In the genomic region with DNA sequence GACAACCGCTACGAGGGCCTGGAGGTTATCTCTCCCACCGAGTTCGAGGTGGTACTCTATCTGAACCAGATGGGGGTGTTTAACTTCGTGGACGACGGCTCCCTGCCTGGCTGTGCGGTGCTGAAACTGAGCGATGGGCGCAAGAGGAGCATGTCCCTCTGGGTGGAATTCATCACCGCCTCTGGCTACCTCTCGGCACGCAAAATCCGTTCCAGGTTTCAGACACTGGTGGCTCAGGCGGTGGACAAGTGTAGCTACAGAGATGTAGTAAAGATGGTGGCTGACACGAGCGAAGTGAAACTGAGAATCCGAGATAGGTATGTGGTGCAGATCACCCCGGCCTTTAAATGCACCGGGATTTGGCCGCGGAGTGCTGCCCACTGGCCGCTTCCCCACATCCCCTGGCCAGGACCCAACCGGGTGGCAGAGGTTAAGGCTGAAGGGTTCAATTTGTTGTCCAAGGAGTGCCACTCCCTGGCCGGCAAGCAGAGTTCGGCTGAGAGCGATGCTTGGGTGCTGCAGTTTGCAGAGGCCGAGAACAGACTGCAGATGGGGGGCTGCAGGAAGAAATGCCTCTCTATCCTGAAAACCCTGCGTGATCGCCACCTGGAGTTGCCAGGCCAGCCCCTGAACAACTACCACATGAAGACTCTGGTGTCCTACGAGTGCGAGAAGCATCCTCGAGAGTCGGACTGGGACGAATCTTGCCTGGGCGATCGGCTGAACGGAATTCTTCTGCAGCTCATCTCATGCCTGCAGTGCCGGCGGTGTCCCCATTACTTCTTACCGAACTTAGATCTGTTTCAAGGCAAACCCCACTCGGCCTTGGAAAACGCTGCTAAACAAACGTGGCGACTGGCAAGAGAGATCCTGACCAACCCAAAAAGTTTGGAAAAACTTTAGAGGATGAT, we compare ENCODE assay signal across 9 mouse cellular contexts. TPM values are rescaled to one million over a fixed set of nuclear protein-coding genes. Genes with fewer than 3 reads are reported as not detected.
DNase-seq lines count a peak whose midpoint lies in the region; ATAC-seq and TF ChIP-seq lines count a peak whose summit lies in the region.
"Had no signal": no experiment of that assay in that cellular context is flagged by ENCODE, and none has a peak within 500 bp of the region (broad histone marks: within the 10 kb centered on the region; RNA-seq: fewer than 3 reads in every experiment).

No protein-coding gene starts in this region.

- peaks cover 13% of the 10 kb centered on the region for H3K27me3 ChIP-seq in ES-Bruce4 (ENCODE audit: control insufficient read depth, insufficient read depth, low read length, poor library complexity, severe bottlenecking)
- H3K27me3 ChIP-seq in embryonic facial prominence, embryonic 12.5 days = peaks cover 7% of the 10 kb centered on the region; the same call in 1 of the 2 replicates
- H3K27me3 ChIP-seq in heart, postnatal 0 days (ENCODE audit: control insufficient read depth, insufficient read depth, low read length) = peaks cover 76% of the 10 kb centered on the region
- H3K27me3 ChIP-seq in limb, embryonic 13.5 days = peaks cover 30% of the 10 kb centered on the region

- peak overlapping the region; percentile 78 for H3K4me2 ChIP-seq in embryonic facial prominence, embryonic 12.5 days (replicated peaks)
- H3K4me2 ChIP-seq in heart, postnatal 0 days (ENCODE audit: low read depth, low read length) = peak overlapping the region; percentile 69
- peak overlapping the region; percentile 78 for H3K4me2 ChIP-seq in limb, embryonic 13.5 days (replicated peaks)

- peak; percentile 50 for DNase-seq in ZHBTc4 (ENCODE audit: low read depth, low spot score)
- no peak for DNase-seq in heart, postnatal 0 days (ENCODE audit: low spot score)
- peak; percentile 19 for DNase-seq in naive thymus-derived CD4-positive, alpha-beta T cell, adult 2 months (ENCODE audit: low read depth)
- DNase-seq in left cerebral cortex, adult 11 months (ENCODE audit: low spot score) = no peak
- no peak for DNase-seq in thymus, postnatal 10 days (ENCODE audit: low spot score in 2 of 2)

- no peak overlapping the region for H3K27ac ChIP-seq in ES-Bruce4 (ENCODE audit: insufficient read depth, low read length)
- H3K27ac ChIP-seq in embryonic facial prominence, embryonic 12.5 days = peak overlapping the region; percentile 92
- no peak overlapping the region for H3K27ac ChIP-seq in heart, postnatal 0 days (ENCODE audit: low read depth)
- H3K27ac ChIP-seq in limb, embryonic 13.5 days = peak overlapping the region; percentile 88

- H3K9ac ChIP-seq in ES-Bruce4 (ENCODE audit: low read depth, poor library complexity, severe bottlenecking) = no peak overlapping the region
- H3K9ac ChIP-seq in embryonic facial prominence, embryonic 12.5 days = peak overlapping the region; percentile 89
- H3K9ac ChIP-seq in heart, postnatal 0 days (replicated peaks; ENCODE audit: low read depth, low read length) = no peak overlapping the region; the same call in 1 of the 2 replicates
- peak overlapping the region; percentile 96 for H3K9ac ChIP-seq in limb, embryonic 13.5 days

- no peaks in the 10 kb centered on the region; the same call in 1 of the 2 replicates for H3K9me3 ChIP-seq in ES-Bruce4 (replicated peaks; ENCODE audit: control insufficient read depth, insufficient read depth, low read length, poor library complexity, severe bottlenecking)
- H3K9me3 ChIP-seq in embryonic facial prominence, embryonic 12.5 days = no peaks in the 10 kb centered on the region
- H3K9me3 ChIP-seq in heart, postnatal 0 days (replicated peaks; ENCODE audit: control insufficient read depth, low read length) = no peaks in the 10 kb centered on the region; the same call in 1 of the 2 replicates
- no peaks in the 10 kb centered on the region for H3K9me3 ChIP-seq in limb, embryonic 13.5 days

- no peaks in the 10 kb centered on the region for H3K36me3 ChIP-seq in ES-Bruce4 (ENCODE audit: control insufficient read depth, insufficient read depth, low read length, poor library complexity, severe bottlenecking)
- H3K36me3 ChIP-seq in embryonic facial prominence, embryonic 12.5 days = no peaks in the 10 kb centered on the region
- no peaks in the 10 kb centered on the region; the same call in 1 of the 2 replicates for H3K36me3 ChIP-seq in heart, postnatal 0 days (replicated peaks; ENCODE audit: control insufficient read depth, insufficient read depth, low read length)
- no peaks in the 10 kb centered on the region for H3K36me3 ChIP-seq in limb, embryonic 13.5 days

- TF ChIP-seq EP300 in ES-Bruce4 (IDR thresholded peaks at IDR 0.05; ENCODE audit: insufficient read depth, low read depth, low read length) = no peak
- no peak for TF ChIP-seq EP300 in heart, postnatal 0 days (IDR thresholded peaks at IDR 0.05; ENCODE audit: low read depth)

- no peak for TF ChIP-seq CTCF in ES-Bruce4 (IDR thresholded peaks at IDR 0.05; ENCODE audit: low read depth, low read length)
- no peak for TF ChIP-seq CTCF in heart, postnatal 0 days (IDR thresholded peaks at IDR 0.05; ENCODE audit: low read depth)

- no peak for TF ChIP-seq POLR2A in ES-Bruce4 (IDR thresholded peaks at IDR 0.05; ENCODE audit: insufficient read depth, low read length)

- H3K4me3 ChIP-seq in ES-Bruce4 (ENCODE audit: low read depth, low read length) = peak overlapping the region; percentile 30
- peak overlapping the region; percentile 58 for H3K4me3 ChIP-seq in embryonic facial prominence, embryonic 12.5 days
- H3K4me3 ChIP-seq in heart, postnatal 0 days (ENCODE audit: low read depth, low read length) = peak overlapping the region; percentile 49
- H3K4me3 ChIP-seq in limb, embryonic 13.5 days = peak overlapping the region; percentile 65
- H3K4me3 ChIP-seq: erythroblast, embryonic 14.5 days had no signal

- under 1% methylated on average over 45 of the region's 45 CpGs for WGBS in embryonic facial prominence, embryonic 12.5 days
- 29% methylated on average over 45 of the region's 45 CpGs for WGBS in heart, postnatal 0 days
- 1% methylated on average over 45 of the region's 45 CpGs for WGBS in limb, embryonic 13.5 days

- no peaks in the 10 kb centered on the region for H3K4me1 ChIP-seq in ES-Bruce4 (ENCODE audit: control insufficient read depth, insufficient read depth, low read length)
- H3K4me1 ChIP-seq in embryonic facial prominence, embryonic 12.5 days = peaks cover 17% of the 10 kb centered on the region; the same call in 1 of the 2 replicates
- peaks cover 7% of the 10 kb centered on the region; the same call in 1 of the 2 replicates for H3K4me1 ChIP-seq in heart, postnatal 0 days (ENCODE audit: control insufficient read depth, insufficient read depth)
- H3K4me1 ChIP-seq in limb, embryonic 13.5 days = peaks cover 41% of the 10 kb centered on the region

- ATAC-seq in embryonic facial prominence, embryonic 12.5 days (ENCODE audit: insufficient number of reproducible peaks, insufficient read depth, low FRiP score, low TSS enrichment) = 0 out of 2 replicates have a peak, but pooled peaks have one; percentile 5
- ATAC-seq in heart, postnatal 0 days (ENCODE audit: insufficient read depth, low read depth) = no peak
- no peak for ATAC-seq in limb, embryonic 13.5 days (ENCODE audit: low FRiP score, low read depth)

RNA-seq across cellular contexts. Expression of gene Mab21l1, which starts 1.1 kb away (rescaled TPM):
- polyA plus RNA-seq in ES-Bruce4 (2011; ENCODE audit: insufficient read depth, insufficient read length, low read depth, missing spikeins) = not detected in 2 replicates
- polyA plus RNA-seq in embryonic facial prominence, embryonic 12.5 days (2016; fragmentation: Nextera tagmentation; extraction: Ambion mirVana) = 70.0 and 78.4 TPM in 2 replicates
- not detected in 2 replicates for total RNA-seq in heart, postnatal 0 days (2014; rRNA removed; ENCODE audit: low replicate concordance)
- polyA plus RNA-seq in heart, postnatal 0 days (2015; fragmentation: Nextera tagmentation; extraction: Ambion mirVana) = 0.27 and 0.33 TPM in 2 replicates
- polyA plus RNA-seq in limb, embryonic 13.5 days (2015; fragmentation: Nextera tagmentation; extraction: Ambion mirVana) = 44.2 and 46.8 TPM in 2 replicates
- polyA plus RNA-seq: erythroblast, embryonic 14.5 days had no signal

Comparison
In these comparisons a context has a peak if more than half of its experiments do, and no peak if none do; other contexts are left out.
1. H3K27ac ChIP-seq: peak in embryonic facial prominence, embryonic 12.5 days (single experiment) and limb, embryonic 13.5 days (single experiment); none in ES-Bruce4 (single experiment) and heart, postnatal 0 days (single experiment).
2. H3K9ac ChIP-seq: peak in embryonic facial prominence, embryonic 12.5 days (single experiment) and limb, embryonic 13.5 days (single experiment); none in ES-Bruce4 (single experiment) and heart, postnatal 0 days (single experiment).
3. DNase-seq: peak in ZHBTc4 (single experiment) and naive thymus-derived CD4-positive, alpha-beta T cell, adult 2 months (single experiment); none in heart, postnatal 0 days (single experiment), left cerebral cortex, adult 11 months (single experiment) and thymus, postnatal 10 days (0 of 2).
4. RNA of gene Mab21l1, which starts 1.1 kb away (polyA plus RNA-seq): 70.0 to 78.4 TPM in embryonic facial prominence, embryonic 12.5 days and 44.2 to 46.8 TPM in limb, embryonic 13.5 days; 0.27 to 0.33 TPM in heart, postnatal 0 days and not detected in ES-Bruce4; every median in the first group is over 10 times any median in the second.
5. Peak in every context shown above with its lines, with median percentiles within 50 percentile points of each other: H3K4me3 ChIP-seq and H3K4me2 ChIP-seq.